Mouse (Mus musculus) induced T-regulatory cell, adult 2 months (primary cell): ENCODE data around the gene Ghrh.

Source experiments
- DNase-seq: peaks from one replicate; pipeline ENCODE4 v3.0.0-alpha.2; 2012; ENCODE audit warnings: low read depth

The Ghrh gene

DNA sequence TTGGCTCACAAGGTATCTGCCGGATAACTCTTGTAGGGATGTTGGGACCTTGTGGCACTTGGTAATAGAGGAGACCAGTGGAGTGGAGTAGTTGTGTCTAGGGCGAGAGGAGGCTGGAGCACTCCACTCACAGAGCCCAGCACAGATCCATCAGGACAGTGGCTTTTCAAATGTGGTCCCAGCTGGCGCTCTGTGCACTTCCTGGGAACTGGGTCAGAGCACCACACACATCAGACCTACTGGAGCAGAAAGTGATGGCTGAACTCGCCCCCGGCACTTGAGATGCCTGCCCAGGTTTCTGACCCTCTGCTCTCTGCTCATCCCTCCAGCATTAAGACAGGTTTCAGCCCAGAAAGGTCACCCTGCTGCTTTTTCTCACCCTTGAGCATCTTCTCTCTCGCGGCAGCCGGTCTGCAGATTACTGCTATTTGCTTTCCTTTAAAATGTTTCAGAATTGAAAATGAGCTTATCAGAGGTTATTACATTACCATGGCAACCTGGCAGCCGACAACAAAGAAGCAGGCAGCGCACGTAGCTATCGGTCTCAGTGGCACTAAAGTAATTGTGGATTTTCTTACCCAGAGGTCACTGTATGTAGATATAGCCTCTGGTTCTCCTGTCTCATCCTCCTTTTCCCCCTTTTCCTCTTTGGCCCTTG is 1.9 kb upstream of the Ghrh start:
- no peak for DNase-seq

GRCm38 (mm10) chr2:157343337-157343736 is 4.0 kb downstream of the Ghrh start:
- DNase-seq, result no peak

GRCm38 (mm10) chr2:157342328-157342926 is 4.9 kb downstream of the Ghrh start:
- no peak for DNase-seq

- DNase-seq, result peak; percentile 75
These were observed 5.6 kb downstream of the Ghrh start for GRCm38 (mm10) chr2:157341554-157342270.

GRCm38 (mm10) chr2:157340221-157340741 is 7.0 kb downstream of the Ghrh start:
- DNase-seq, result no peak

- DNase-seq, result no peak
These were observed 7.8 kb downstream of the Ghrh start for GRCm38 (mm10) chr2:157339532-157339931.

DNA sequence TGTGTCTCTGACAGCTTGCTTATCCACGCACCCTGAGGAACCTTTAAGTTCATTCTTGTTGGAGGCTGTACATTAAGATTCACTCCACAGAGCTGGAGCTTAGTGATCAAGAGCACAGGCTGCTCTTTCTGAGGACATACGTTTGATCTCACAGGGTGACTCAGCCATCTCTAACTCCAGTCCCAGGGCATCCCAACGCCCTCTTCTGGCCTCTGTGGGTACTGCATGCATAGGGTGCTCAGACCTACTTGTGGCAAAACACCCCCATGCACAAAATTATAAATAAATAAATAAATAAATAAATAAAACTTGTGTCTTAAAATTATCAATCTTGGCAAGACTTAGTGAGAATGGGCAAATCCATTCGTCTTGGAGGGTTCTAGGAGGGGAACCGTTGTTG is 8.6 kb downstream of the Ghrh start:
- DNase-seq, result peak; percentile 84

DNA sequence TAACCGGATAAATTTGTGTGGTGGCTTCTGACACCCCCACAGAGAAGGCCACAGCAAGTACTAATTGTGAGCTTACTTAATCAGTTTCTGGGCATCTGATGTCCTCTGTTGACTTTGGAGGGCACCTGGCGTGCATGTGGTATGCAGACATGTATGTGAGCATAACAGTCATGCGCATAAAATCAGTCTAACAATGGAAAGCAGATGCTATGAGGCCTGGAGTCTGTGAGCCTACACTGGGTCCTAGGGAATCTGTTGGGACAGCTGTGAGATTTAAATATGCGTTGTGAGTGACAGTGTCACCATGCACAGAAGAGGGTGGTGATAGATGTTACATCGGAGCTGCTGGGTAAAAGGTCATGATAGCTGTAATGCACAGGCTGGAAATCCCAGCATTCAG is 15.2 kb downstream of the Ghrh start:
- DNase-seq, result no peak

DNA sequence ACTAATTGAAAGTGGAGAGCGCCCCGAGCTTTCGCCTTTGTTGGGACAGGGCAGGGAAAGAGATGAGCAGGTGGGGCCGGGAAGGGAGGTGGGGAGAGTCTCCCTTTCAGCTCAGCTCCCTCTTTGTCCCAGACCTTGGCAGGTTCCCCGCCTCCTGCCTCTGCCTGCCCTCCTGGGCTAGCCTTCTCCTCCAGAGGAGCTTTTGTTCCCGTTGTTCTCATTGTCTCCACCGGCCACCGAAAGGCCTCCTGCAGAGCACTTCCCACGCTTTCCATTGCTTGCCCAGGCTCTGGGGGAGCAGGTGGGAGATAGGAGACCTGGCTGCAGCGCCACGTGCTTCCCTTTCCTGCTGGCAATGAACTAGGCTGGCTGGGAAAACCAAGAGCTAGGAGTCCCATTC is 18.7 kb downstream of the Ghrh start:
- DNase-seq, result no peak

DNA sequence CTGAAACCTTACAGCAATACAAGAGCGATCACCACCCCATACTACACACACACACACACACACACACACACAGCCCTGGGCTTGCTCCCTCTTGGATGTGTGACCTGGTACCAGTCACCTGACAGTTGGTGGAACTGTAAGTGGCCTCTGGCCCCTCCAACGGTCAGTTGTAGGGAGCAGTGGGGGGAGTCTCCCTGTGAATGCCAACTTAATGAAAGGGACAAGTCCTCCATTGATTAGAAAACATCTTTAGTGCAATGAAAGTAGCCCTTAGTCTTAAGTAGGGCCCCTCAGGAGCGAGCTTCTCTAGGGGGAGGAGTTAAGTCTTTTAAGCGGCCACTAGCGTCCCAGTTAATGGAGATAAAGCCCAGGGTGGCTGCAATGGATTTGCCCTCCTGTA is 19.2 kb downstream of the Ghrh start:
- no peak for DNase-seq

- no peak for DNase-seq
These were observed 22.1 kb downstream of the Ghrh start for GRCm38 (mm10) chr2:157325238-157325637.

DNA sequence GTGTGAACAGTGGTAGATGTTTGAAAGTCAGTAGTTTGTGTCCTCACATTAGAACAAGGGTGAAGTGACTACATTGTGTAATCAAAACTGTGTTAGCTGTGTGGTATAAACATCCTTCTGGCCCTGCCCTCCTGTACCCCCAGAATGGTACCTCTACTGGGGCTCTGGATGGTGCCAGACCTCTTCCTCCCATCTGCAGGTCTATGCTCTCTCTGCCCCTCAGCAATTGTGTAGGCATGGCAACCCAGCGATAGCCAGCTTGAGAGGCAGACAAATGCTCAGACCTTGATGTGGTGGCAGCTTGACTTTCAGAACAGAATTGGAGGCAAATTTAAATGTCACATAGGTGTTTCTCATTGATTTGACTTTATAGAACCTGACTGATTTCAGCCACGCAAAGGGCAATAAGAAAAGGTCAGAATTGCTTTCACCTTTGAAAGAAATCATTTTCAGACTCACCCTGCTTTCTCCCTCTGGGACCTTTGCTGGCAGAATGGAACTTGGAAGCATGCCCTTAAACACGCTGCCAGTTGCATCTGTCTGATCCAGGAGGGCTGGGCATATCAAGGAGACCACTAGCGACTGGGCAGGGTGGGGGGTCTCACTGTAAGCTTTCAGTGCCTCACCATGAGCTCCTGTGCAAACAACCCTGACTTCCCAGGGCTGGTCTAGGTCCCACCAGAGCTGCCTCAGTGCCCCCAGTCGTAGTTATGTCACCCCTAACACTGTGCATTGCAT is 25.1 kb downstream of the Ghrh start:
- DNase-seq, result no peak

- DNase-seq, result no peak
These were observed 26.4 kb downstream of the Ghrh start for GRCm38 (mm10) chr2:157320886-157321285.

DNA sequence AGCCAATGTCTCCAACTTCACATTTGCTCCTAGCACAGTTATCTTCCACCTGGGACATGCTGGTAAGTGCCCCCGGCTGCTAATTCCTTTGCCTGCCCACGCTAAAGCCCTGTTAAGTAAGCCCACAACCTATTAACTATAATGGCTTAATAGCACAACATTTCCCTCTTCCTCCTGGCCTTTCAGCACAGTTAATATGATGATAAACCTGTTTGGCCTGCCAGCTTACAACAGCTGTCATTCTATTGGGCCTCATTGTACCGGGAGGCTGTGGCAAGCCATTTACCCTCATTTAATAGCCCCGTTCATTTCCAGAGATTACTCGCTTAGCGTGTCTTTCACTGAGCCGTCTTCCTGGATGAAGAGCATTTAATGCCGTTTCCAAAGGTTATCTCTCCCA is 27.2 kb downstream of the Ghrh start:
- DNase-seq, result no peak

DNA sequence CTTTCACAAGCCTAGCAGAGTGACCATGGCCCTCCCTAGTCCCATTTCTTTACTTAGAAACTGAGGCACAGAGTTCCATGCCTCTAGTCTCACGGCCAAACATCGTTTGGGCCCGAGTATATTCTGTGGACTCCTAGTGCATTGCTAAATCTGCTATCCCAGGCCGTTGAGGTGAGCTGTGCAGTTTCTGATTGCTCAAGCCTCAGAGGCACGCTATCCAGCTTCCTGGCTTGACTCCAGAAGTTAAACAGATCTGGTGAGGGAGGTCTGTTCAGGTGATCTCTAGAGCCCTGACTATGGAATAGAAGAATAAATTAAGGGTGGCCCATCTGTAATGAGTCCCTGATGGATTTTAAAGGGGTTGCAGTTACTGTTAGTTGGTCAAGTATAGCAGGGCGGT is 30.1 kb downstream of the Ghrh start:
- DNase-seq, result no peak

GRCm38 (mm10) chr2:157316358-157316933 is 30.9 kb downstream of the Ghrh start:
- DNase-seq, result no peak

DNA sequence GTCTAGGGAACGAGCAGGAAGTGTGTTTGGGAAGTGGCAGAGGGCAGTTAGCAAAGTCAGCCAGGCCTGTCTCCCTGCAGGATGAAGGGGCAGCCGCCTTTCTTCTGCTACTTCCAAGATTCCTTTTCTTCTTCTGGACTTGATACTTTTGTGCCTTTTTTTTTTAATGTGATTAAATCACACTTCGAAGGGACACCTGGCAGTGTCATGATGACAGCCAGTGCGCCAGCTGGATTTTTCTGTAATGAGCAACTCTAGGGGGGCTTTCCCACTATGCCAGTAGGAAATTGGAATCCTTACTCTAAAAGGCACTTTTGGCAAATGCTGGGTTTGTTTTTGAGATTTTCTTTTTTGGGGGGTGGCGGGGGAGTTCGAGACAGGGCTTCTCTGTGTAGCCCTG is 31.8 kb downstream of the Ghrh start:
- DNase-seq, result no peak

GRCm38 (mm10) chr2:157314310-157314709 is 33.0 kb downstream of the Ghrh start:
- DNase-seq, result no peak

- DNase-seq, result no peak
These were observed 33.6 kb downstream of the Ghrh start for GRCm38 (mm10) chr2:157313718-157314117.

DNA sequence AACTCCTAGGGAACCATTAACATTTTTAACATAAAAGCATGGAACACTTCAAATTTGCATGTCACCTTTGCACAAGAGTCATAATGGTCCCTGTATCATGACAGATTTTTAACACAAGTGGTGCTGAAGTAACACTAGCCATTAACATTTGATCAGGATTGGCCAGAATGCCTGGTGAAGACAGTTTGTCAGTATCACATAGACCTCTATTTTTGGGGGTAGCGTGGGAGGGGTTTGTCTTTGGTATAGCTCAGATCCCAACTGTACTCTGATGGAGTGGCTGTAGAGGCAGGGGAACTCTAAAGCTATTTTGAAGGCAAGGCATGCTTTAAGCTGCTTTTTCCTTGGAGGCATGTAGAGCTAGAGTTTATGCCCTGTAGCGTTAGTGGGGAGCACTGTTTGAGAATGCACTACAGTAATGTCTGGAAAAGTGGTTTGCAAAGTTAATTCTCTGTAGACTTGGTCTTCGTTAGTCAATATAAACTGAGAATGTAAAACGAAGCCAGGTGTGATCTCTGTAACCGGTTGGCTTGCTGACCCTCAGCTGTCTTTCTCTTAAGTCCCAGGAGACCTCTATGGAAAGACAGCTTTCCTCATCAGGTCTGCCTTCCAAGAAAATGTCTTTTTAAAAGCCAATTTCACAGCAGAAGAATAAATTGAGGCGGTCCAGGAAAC is 36.2 kb downstream of the Ghrh start:
- DNase-seq, result no peak

GRCm38 (mm10) chr2:157309611-157310010 is 37.7 kb downstream of the Ghrh start:
- no peak for DNase-seq
